13 mouse cellular contexts compared by ENCODE assay signal in genomic region chr19:27396719-27397118, GRCm38 (mm10).
"Had no signal": no experiment of that assay in that cellular context is flagged by ENCODE, and none has a peak within 500 bp of the region (broad histone marks: within the 10 kb centered on the region; RNA-seq: fewer than 3 reads in every experiment).

No protein-coding gene starts in this region.

- H3K4me2 ChIP-seq: limb, embryonic 12.5 days; liver, embryonic 13.5 days; lung, embryonic 15.5 days; midbrain, embryonic 11.5 days; midbrain, embryonic 15.5 days; neural tube, embryonic 12.5 days had no signal

- H3K4me3 ChIP-seq: layer of hippocampus, adult 2 months; limb, embryonic 12.5 days; liver, embryonic 13.5 days; lung, embryonic 15.5 days; megakaryocyte, embryonic 14.5 days; midbrain, embryonic 15.5 days; neural tube, embryonic 12.5 days had no signal

- H3K9ac ChIP-seq: limb, embryonic 12.5 days; liver, embryonic 13.5 days; liver, postnatal 0 days; lung, embryonic 15.5 days; midbrain, embryonic 15.5 days; neural tube, embryonic 12.5 days had no signal

- DNase-seq: liver; liver, embryonic 13.5 days; liver, postnatal 0 days; lung, postnatal 14 days; thymus, postnatal 36 days had no signal

- H3K27ac ChIP-seq: layer of hippocampus, adult 2 months; limb, embryonic 12.5 days; liver, embryonic 13.5 days; lung, embryonic 15.5 days; macrophage; midbrain, embryonic 15.5 days; neural tube, embryonic 12.5 days had no signal

- H3K9me3 ChIP-seq: limb, embryonic 12.5 days; liver, embryonic 13.5 days; lung, embryonic 15.5 days; megakaryocyte, embryonic 14.5 days; midbrain, embryonic 15.5 days; neural tube, embryonic 12.5 days had no signal

- H3K4me1 ChIP-seq: limb, embryonic 12.5 days; liver, embryonic 13.5 days; lung, embryonic 15.5 days; megakaryocyte, embryonic 14.5 days; midbrain, embryonic 15.5 days; neural tube, embryonic 12.5 days had no signal

- ATAC-seq: midbrain, embryonic 15.5 days had no signal

- H3K27me3 ChIP-seq: limb, embryonic 12.5 days; liver, embryonic 13.5 days; lung, embryonic 15.5 days; megakaryocyte, embryonic 14.5 days; midbrain, embryonic 15.5 days; neural tube, embryonic 12.5 days had no signal
